Mouse (Mus musculus) C2C12 (cell line): ENCODE measurements around the gene Cryba4.

ENCODE experiments used
- CTCF ChIP-seq: IDR thresholded peaks from one replicate; pipeline ENCODE4 v1.5.1; 2011; ENCODE audit not compliant: control insufficient read depth, insufficient read depth, insufficient read length
- FOSL1 ChIP-seq: IDR thresholded peaks from one replicate; pipeline ENCODE4 v1.8.0; 2011; ENCODE audit warnings: mild to moderate bottlenecking, low read length; ENCODE audit not compliant: poor library complexity, insufficient read depth, severe bottlenecking
- MYOD1 ChIP-seq: IDR thresholded peaks from one replicate; pipeline ENCODE4 v1.6.1; 2011; ENCODE audit warnings: low read depth; ENCODE audit not compliant: control insufficient read depth, insufficient read length
- MYOG ChIP-seq: IDR thresholded peaks from one replicate; pipeline ENCODE4 v1.6.1; 2011; ENCODE audit not compliant: control insufficient read depth, insufficient read length; ENCODE audit errors: extremely low read depth

DNA sequence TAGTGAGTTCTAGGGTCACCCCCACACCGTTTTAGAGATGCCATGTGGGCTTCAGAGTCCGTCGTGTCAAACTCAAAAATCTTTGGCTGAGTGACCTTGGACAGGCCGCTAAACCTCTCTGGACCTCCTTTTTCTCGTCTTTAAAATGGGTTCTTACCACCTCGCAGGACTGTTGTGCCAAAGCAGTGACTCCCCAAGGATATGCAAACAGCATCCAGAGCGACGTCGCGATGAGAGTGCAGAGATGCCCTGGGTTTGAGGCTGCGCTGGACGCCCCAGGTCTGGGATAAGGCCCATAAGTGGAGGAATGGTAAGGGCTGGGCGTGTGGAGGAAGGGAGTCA is 24.4 kb downstream of the Cryba4 start:
- TF ChIP-seq CTCF (no peak), MYOG (no peak), MYOD1 (no peak), FOSL1 (no peak)
